Mouse (Mus musculus) ES-E14 (cell line): ENCODE measurements around the gene Slc6a2.

Experiments
- CHD2 ChIP-seq: IDR thresholded peaks from 2 replicates; pipeline ENCODE4 v1.6.1; 2014; ENCODE audit warnings: mild to moderate bottlenecking, low read depth, low read length, inconsistent platforms
- HCFC1 ChIP-seq: IDR thresholded peaks from 2 replicates; pipeline ENCODE4 v1.6.1; 2012; ENCODE audit warnings: low read length, inconsistent platforms, borderline replicate concordance; ENCODE audit not compliant: insufficient read depth
- MAFK ChIP-seq: IDR thresholded peaks from 2 replicates; pipeline ENCODE4 v1.6.1; 2014; ENCODE audit warnings: mild to moderate bottlenecking, low read depth, low read length, inconsistent platforms; ENCODE audit not compliant: insufficient read depth
- ZC3H11A ChIP-seq: IDR thresholded peaks from 2 replicates; pipeline ENCODE4 v1.6.1; 2012; ENCODE audit warnings: low read depth, mild to moderate bottlenecking, inconsistent platforms, low read length, borderline replicate concordance
- ZNF384 ChIP-seq: IDR thresholded peaks from 2 replicates; pipeline ENCODE4 v1.6.1; 2012; ENCODE audit warnings: low read depth, low read length, inconsistent platforms

GRCm38 (mm10) chr8:92913396-92913795, 46.5 kb upstream of the Slc6a2 start:
- TF ChIP-seq ZNF384 (no peak), MAFK (no peak), CHD2 (no peak), ZC3H11A (no peak), HCFC1 (no peak)
